Mouse (Mus musculus) Patski (cell line): ENCODE results near the gene Khdc1b. TPM values are rescaled to one million over a fixed set of nuclear protein-coding genes. Genes with fewer than 3 reads are reported as not detected.
"Not testable (repeated sequence)": the region's sequence is repeated elsewhere in the genome, so short reads cannot be mapped to it uniquely, and the experiment has no call there.

ENCODE experiments used
- ATAC-seq: fragments of 100-300 bp; one replicate; pipeline ENCODE4 v1.8.0; 2021
- CTCF ChIA-PET: fragments of 350-600 bp; sonication (Branson Sonifier 250); formaldehyde crosslinking; loops from one replicate; lab custom pipeline; 2022; ENCODE audit warnings: inconsistent platforms; lab: Charles Lee
- POLR2A ChIA-PET: fragments of 350-600 bp; sonication (Branson Sonifier 250); formaldehyde crosslinking; loops from one replicate; lab custom pipeline; 2022; ENCODE audit warnings: antibody characterized with exemption, inconsistent platforms; lab: Charles Lee
- DNase-seq: peaks from one replicate; pipeline ENCODE4 v3.0.0-alpha.2; 2011; ENCODE audit warnings: low read depth, low spot score
- H3K27me3 ChIP-seq: fragments of 371-371 bp; one replicate; pipeline ENCODE4 v1.5.1; 2021
- CTCF ChIP-seq: fragments of 100-300 bp; IDR thresholded peaks from one replicate; pipeline ENCODE4 v1.5.1; 2021
- in situ Hi-C: fragments of 300-500 bp; cut with MboI; formaldehyde crosslinking; loops from 3 replicates; pipeline ENCODE4 v1.11.1; 2018; ENCODE audit warnings: low pct_unique_long_range_greater_than_20kb, mixed read lengths
- polyA plus RNA-seq: library from polyadenylated mRNA; unstranded; gene quantifications from one replicate; pipeline ENCODE4 v1.2.3, GENCODE M21; 2021

Khdc1b gene
- polyA plus RNA-seq, result not detected

DNA sequence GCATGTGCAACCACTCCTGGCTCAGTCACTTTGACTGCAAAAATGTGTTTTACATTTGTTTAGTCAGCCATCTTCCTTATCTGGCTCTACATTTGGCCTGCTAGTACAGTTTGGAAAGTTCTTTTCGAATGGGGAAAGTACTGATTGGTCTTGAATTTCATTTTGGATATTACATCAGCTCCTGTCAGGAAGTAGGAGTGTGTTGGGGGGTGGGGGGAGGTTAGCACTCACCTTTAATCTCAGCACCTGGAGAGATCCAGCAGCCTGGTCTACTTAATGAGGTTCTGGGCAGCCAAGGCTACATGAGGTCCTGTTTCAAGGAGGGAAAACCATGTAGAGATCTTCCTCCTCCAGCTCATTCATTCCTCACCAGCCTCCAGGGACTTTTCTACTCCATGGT lies at the start of gene Khdc1b:
Khdc1b (plus strand) TSS at position 301 of the 400 bp plus-strand sequence.
- no peak for TF ChIP-seq CTCF
- in situ Hi-C loops, result no loop called here
- no peak for DNase-seq
- POLR2A ChIA-PET, result no interaction called here
- CTCF ChIA-PET, result no interaction called here
- no peak for ATAC-seq
- H3K27me3 ChIP-seq, result no peaks in the 10 kb centered on the region

- ChIA-PET CTCF (no interaction called here), POLR2A (no interaction called here)
- no peak for DNase-seq
- in situ Hi-C loops, result no loop called here
- H3K27me3 ChIP-seq, result peaks cover 3% of the 10 kb centered on the region
- no peak for ATAC-seq
- no peak for TF ChIP-seq CTCF
Measured at GRCm38 (mm10) chr1:21335836-21336235, 47.5 kb upstream of the Khdc1b start.

GRCm38 (mm10) chr1:21340745-21341144 lies 42.6 kb upstream of the Khdc1b start:
- ChIA-PET POLR2A (no interaction called here), CTCF (no interaction called here)
- TF ChIP-seq CTCF, result no peak
- no peaks in the 10 kb centered on the region for H3K27me3 ChIP-seq
- ATAC-seq (no peak), DNase-seq (no peak)
- in situ Hi-C loops, result no loop called here

DNA sequence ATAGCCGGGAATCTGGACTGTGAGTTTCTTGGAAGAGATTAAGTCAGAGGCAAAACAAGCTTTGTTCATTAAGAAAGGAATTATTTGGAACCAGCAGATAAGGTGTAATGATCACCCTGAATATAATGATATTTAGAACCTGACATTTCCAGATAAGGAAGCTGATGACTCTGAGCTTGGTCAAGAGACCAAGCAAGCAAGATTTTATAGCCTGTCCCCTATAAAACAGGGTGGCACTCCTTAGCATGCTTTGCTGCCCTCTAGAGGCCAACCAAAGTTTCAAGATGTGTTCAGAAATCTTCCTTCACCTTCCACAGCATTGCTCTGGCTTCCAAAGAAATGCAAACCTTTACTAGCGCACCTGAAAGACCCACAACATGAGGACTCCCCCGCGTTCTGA lies 39.1 kb upstream of the Khdc1b start:
- ChIA-PET POLR2A (no interaction called here), CTCF (interaction anchor here (1.2 kb wide), 1 partner anchor 15 kb away, joined by 4 read pairs; no protein-coding TSS in a partner anchor)
- DNase-seq, result no peak
- peak; percentile 75 for TF ChIP-seq CTCF
- in situ Hi-C loops, result no loop called here
- ATAC-seq, result peak; percentile 67
- H3K27me3 ChIP-seq, result no peaks in the 10 kb centered on the region

- CTCF ChIA-PET, result interaction anchor here (1.5 kb wide), 1 partner anchor 178 kb away, joined by 5 read pairs; no protein-coding TSS in a partner anchor
- POLR2A ChIA-PET, result not testable (repeated sequence)
Measured at GRCm38 (mm10) chr1:21344752-21345151, 38.6 kb upstream of the Khdc1b start.

GRCm38 (mm10) chr1:21349341-21349740 lies 34.0 kb upstream of the Khdc1b start, which contains the start of gene Khdc1a:
TSS of gene Khdc1a (plus strand) at chr1:21349641.
- in situ Hi-C loops, result no loop called here
- no peak for TF ChIP-seq CTCF

More at GRCm38 (mm10) chr1:21344752-21345151, 38.6 kb upstream of the Khdc1b start:
- in situ Hi-C loops, DNase-seq, H3K27me3 ChIP-seq, ATAC-seq: not testable (repeated sequence)

DNA sequence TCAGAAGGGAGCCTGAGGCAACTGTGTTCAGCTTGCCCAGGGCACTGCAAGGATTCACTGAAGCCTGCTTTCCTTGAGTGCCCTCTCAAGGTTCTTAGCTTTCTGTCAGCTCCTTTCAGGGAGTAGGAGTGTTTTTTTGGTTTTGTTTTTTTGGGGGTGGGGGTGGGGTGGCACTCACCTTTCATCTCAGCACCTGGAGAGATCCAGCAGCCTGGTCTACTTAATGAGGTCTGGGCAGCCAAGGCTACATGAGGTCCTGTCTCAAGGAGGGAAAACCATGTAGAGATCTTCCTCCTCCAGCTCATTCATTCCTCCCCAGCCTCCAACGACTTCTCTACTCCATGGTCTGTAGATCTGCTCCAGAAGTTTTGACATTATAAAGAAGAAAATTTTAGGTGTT lies 15.3 kb upstream of the Khdc1b start, which contains the start of gene Khdc1c:
Khdc1c (plus strand) TSS at position 301 of the 400 bp plus-strand sequence.
- DNase-seq, CTCF ChIA-PET, in situ Hi-C loops, H3K27me3 ChIP-seq, ATAC-seq, POLR2A ChIA-PET: not testable (repeated sequence)

More at GRCm38 (mm10) chr1:21349341-21349740, 34.0 kb upstream of the Khdc1b start, which contains the start of gene Khdc1a:
- ATAC-seq, result no peak
- ChIA-PET CTCF (no interaction called here), POLR2A (no interaction called here)
- no peaks in the 10 kb centered on the region for H3K27me3 ChIP-seq
- no peak for DNase-seq

GRCm38 (mm10) chr1:21391138-21391671 lies 7.8 kb downstream of the Khdc1b start:
- POLR2A ChIA-PET, result no interaction called here
- no peak for TF ChIP-seq CTCF
- no peak for ATAC-seq
- no peak for DNase-seq
- in situ Hi-C loops, result no loop called here
- peaks cover 7% of the 10 kb centered on the region for H3K27me3 ChIP-seq
- CTCF ChIA-PET, result no interaction called here

DNA sequence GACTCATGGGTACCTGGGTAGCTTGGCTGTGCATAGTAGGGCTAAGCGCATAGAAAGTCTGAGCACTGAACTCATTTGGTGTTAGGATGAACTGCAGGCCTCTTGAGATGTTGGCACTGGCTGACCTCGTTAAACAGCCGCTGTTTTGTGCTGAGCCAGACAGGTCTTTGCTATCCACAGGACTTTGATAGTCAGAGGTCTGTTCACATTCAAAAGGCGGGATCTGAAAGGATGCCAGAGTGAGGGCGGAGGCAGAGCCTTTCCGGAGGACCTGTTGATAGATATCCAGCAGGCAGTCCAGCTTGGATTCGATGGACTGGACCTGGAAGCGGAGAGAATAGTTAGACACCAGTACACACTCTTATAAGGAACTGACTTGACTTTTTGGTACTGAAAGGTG lies 19.4 kb downstream of the Khdc1b start:
- POLR2A ChIA-PET, result no interaction called here
- CTCF ChIA-PET, result no interaction called here
- no peak for DNase-seq
- no peak for TF ChIP-seq CTCF
- no peak for ATAC-seq
- H3K27me3 ChIP-seq, result peaks cover 22% of the 10 kb centered on the region
- in situ Hi-C loops, result loop anchor here (25.0 kb wide), 1 partner anchor 1084 kb away; no protein-coding TSS in a partner anchor

DNA sequence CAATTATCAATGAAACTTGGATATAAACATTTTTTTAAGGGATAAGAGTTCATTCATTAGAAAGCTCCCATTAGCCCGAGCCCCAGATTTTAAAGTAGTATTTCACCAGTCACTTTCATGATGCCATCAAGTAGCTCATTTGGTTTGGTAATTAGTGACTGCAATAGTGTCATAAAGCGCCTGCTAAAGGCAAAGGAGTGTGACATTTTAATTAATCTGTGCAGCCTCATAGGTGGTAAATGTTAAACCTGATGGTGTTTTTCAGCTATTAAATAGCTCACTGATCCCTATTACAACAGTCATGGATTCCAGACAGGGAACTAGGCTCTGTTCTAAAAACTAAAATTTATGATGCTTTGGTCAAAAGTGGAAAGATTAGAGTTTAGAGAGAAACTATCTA lies 23.9 kb downstream of the Khdc1b start:
- ATAC-seq, result no peak
- in situ Hi-C loops, result loop anchor here (5.0 to 25.0 kb wide), 2 partner anchors 565 to 1080 kb away; no protein-coding TSS in a partner anchor
- DNase-seq, result no peak
- POLR2A ChIA-PET, result no interaction called here
- H3K27me3 ChIP-seq, result peaks cover 8% of the 10 kb centered on the region
- CTCF ChIA-PET, result interaction anchor here (0.9 to 1.2 kb wide), 2 partner anchors 17 to 855 kb away, joined by 3 read pairs; no protein-coding TSS in a partner anchor
- no peak for TF ChIP-seq CTCF
